Mouse (Mus musculus) heart, embryonic 16.5 days (tissue): ENCODE results near the gene Setd7. TPM values are rescaled to one million over a fixed set of nuclear protein-coding genes. Genes with fewer than 3 reads are reported as not detected.
A peak's percentile ranks its signal among the peaks of the same experiment; 100 is the strongest.

ENCODE experiments used
- ATAC-seq: fragments of 200-750 bp; cut with Nextera tagmentation; replicated peaks from 2 replicates; pipeline ENCODE4 v1.8.0; 2017; ENCODE audit warnings: moderate number of reproducible peaks; ENCODE audit not compliant: insufficient read depth, low FRiP score; ENCODE audit errors: extremely low read depth
- H3K27ac ChIP-seq: fragments of 300-500 bp; sonication (generic); 2 replicates; pipeline ENCODE4 v1.5.1; 2014; ENCODE audit warnings: mild to moderate bottlenecking, low read length, control low read depth, moderate library complexity
- H3K27me3 ChIP-seq: fragments of 300-500 bp; sonication (generic); 2 replicates; pipeline ENCODE4 v1.6.1; 2014; ENCODE audit warnings: low read length, mixed read lengths; ENCODE audit not compliant: control insufficient read depth, insufficient read depth
- H3K36me3 ChIP-seq: fragments of 300-500 bp; sonication (generic); 2 replicates; pipeline ENCODE4 v1.6.1; 2014; ENCODE audit not compliant: control insufficient read depth, insufficient read depth
- H3K4me1 ChIP-seq: fragments of 300-500 bp; sonication (generic); 2 replicates; pipeline ENCODE4 v1.6.1; 2014; ENCODE audit warnings: low read length, mixed read lengths; ENCODE audit not compliant: control insufficient read depth, insufficient read depth
- H3K4me2 ChIP-seq: fragments of 300-500 bp; sonication (generic); 2 replicates; pipeline ENCODE4 v1.6.1; 2014; ENCODE audit warnings: low read depth, mild to moderate bottlenecking, control low read depth, low read length
- H3K4me3 ChIP-seq: fragments of 300-500 bp; sonication (generic); 2 replicates; pipeline ENCODE4 v1.5.1; 2014; ENCODE audit warnings: mild to moderate bottlenecking, control low read depth, low read length
- H3K9ac ChIP-seq: fragments of 300-500 bp; sonication (generic); 2 replicates; pipeline ENCODE4 v1.6.1; 2014; ENCODE audit warnings: low read length, control low read depth
- H3K9me3 ChIP-seq: fragments of 300-500 bp; sonication (generic); replicated peaks from 2 replicates; pipeline ENCODE4 v1.6.1; 2016; ENCODE audit warnings: low read length; ENCODE audit not compliant: control insufficient read depth
- WGBS: fragments of 180-500 bp; shearing (Covaris S2); extraction: QIAGEN DNeasy Blood & Tissue Kit; methylation state at CpG from one replicate; pipeline ENCODE4 v1.1.7; 2014; 5-methylcytosine and 5-hydroxymethylcytosine counted together
- polyA plus RNA-seq: library from polyadenylated mRNA; unstranded; fragments of >200 nt; fragmentation: Nextera tagmentation; extraction: Ambion mirVana; gene quantifications from 2 replicates; pipeline ENCODE4 v1.2.1, GENCODE M21; 2015

Gene Setd7
- 4.5 and 5.0 TPM in 2 replicates for polyA plus RNA-seq

GRCm38 (mm10) chr3:51560511-51561108, at the start of gene Setd7:
Gene Setd7 (minus strand): TSS chr3:51560879.
- Histone ChIP-seq H3K27ac (peak within 1 kb of the TSS; percentile 92), H3K27me3 (no peaks in the 10 kb centered on the region), H3K4me3 (peak within 1 kb of the TSS; percentile 91), H3K4me2 (peak within 1 kb of the TSS; percentile 100), H3K9ac (peak within 1 kb of the TSS; percentile 84), H3K9me3 (no peaks in the 10 kb centered on the region), H3K36me3 (peaks cover 3% of the 10 kb centered on the region; the same call in 1 of the 2 replicates), H3K4me1 (peaks cover 21% of the 10 kb centered on the region)
- ATAC-seq, result peak; percentile 78
- under 1% methylated on average over 42 of the region's 48 CpGs for WGBS

- Histone ChIP-seq H3K36me3 (no peaks in the 10 kb centered on the region), H3K9me3 (no peaks in the 10 kb centered on the region), H3K4me1 (no peaks in the 10 kb centered on the region), H3K4me2 (no peak overlapping the region), H3K4me3 (no peak overlapping the region), H3K27me3 (no peaks in the 10 kb centered on the region), H3K9ac (no peak overlapping the region), H3K27ac (no peak overlapping the region)
- WGBS, result 70% methylated on average over 3 of the region's 3 CpGs
- ATAC-seq, result no peak
These were observed 43.8 kb upstream of the Setd7 start for GRCm38 (mm10) chr3:51604489-51604888.

GRCm38 (mm10) chr3:51603705-51604291, 43.1 kb upstream of the Setd7 start:
- WGBS, result 69% methylated on average over 15 of the region's 15 CpGs
- Histone ChIP-seq H3K27ac (no peak overlapping the region), H3K27me3 (no peaks in the 10 kb centered on the region), H3K9me3 (no peaks in the 10 kb centered on the region), H3K4me3 (no peak overlapping the region), H3K36me3 (no peaks in the 10 kb centered on the region), H3K4me1 (no peaks in the 10 kb centered on the region), H3K9ac (no peak overlapping the region), H3K4me2 (no peak overlapping the region)
- no peak for ATAC-seq

DNA sequence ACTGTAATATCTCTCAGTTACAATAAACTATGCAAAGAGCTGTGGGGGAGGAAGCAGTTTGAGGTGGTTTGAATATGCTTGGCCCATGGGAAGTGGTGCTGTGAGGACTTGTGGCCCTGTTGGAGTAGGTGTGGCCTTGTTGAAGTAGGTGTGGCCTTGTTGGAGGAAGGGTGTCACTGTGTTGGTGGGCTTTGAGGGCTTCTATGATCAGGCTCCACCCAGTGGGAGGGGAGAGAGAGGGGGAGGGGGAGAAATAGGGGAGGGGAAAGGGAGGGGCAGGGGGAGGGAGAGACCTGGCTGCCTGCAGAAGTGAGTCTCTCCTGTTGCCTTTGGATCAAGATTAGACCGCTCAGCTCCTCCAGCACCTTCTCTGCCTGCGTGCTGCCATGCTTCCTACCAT, 40.8 kb upstream of the Setd7 start:
- H3K9ac ChIP-seq, result no peak overlapping the region
- no peaks in the 10 kb centered on the region for H3K4me1 ChIP-seq
- no peak for ATAC-seq
- H3K4me2 ChIP-seq, result no peak overlapping the region
- no peak overlapping the region for H3K4me3 ChIP-seq
- WGBS, result 91% methylated on average over 2 of the region's 2 CpGs
- no peaks in the 10 kb centered on the region for H3K36me3 ChIP-seq
- no peaks in the 10 kb centered on the region for H3K27me3 ChIP-seq
- no peaks in the 10 kb centered on the region for H3K9me3 ChIP-seq
- no peak overlapping the region for H3K27ac ChIP-seq

GRCm38 (mm10) chr3:51600728-51601127, 40.0 kb upstream of the Setd7 start:
- Histone ChIP-seq H3K4me2 (no peak overlapping the region), H3K36me3 (no peaks in the 10 kb centered on the region), H3K27ac (no peak overlapping the region), H3K4me3 (no peak overlapping the region), H3K9ac (no peak overlapping the region), H3K9me3 (no peaks in the 10 kb centered on the region), H3K27me3 (no peaks in the 10 kb centered on the region), H3K4me1 (no peaks in the 10 kb centered on the region)
- no peak for ATAC-seq
- 85% methylated on average over 4 of the region's 4 CpGs for WGBS

DNA sequence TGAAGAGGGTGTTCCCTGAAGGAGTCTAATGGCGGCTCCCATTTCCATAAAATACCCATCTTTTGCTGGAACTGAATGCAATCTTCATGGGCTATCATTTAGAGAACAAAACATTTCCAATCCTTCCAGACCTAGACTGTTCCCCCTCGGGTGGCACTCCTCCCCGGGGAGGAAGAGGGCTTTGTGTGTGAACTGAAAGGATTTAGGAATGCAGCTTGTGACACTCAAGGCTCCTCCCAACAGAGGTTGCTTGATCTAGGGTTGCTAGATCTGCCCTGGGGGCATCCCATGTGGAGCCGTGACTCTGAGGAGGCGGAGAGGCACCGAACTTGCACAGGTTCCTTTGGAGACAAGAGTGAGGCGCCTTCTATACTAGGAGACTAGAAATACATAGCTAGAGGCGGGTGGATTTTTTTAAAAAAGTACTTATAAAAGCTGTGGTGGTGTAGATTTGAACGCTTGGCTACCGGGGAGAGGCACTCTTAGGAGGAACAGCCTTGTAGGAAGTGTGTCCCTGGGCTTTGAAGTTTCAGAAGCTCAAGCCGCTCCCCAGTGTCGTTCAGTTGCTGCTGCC, 38.5 kb upstream of the Setd7 start:
- H3K27me3 ChIP-seq, result no peaks in the 10 kb centered on the region
- no peak for ATAC-seq
- no peak overlapping the region for H3K9ac ChIP-seq
- no peak overlapping the region for H3K27ac ChIP-seq
- no peak overlapping the region for H3K4me3 ChIP-seq
- H3K9me3 ChIP-seq, result no peaks in the 10 kb centered on the region
- H3K36me3 ChIP-seq, result no peaks in the 10 kb centered on the region
- H3K4me1 ChIP-seq, result no peaks in the 10 kb centered on the region
- no peak overlapping the region for H3K4me2 ChIP-seq
- WGBS, result 79% methylated on average over 12 of the region's 12 CpGs

GRCm38 (mm10) chr3:51596538-51596937, 35.9 kb upstream of the Setd7 start:
- Histone ChIP-seq H3K9me3 (no peaks in the 10 kb centered on the region), H3K27me3 (no peaks in the 10 kb centered on the region), H3K27ac (no peak overlapping the region), H3K36me3 (no peaks in the 10 kb centered on the region), H3K4me3 (no peak overlapping the region), H3K9ac (no peak overlapping the region), H3K4me1 (no peaks in the 10 kb centered on the region), H3K4me2 (no peak overlapping the region)
- ATAC-seq, result no peak
- WGBS, result 69% methylated on average over 2 of the region's 2 CpGs

- Histone ChIP-seq H3K4me2 (no peak overlapping the region), H3K9me3 (no peaks in the 10 kb centered on the region), H3K4me1 (no peaks in the 10 kb centered on the region), H3K27me3 (no peaks in the 10 kb centered on the region), H3K27ac (no peak overlapping the region), H3K4me3 (no peak overlapping the region), H3K36me3 (no peaks in the 10 kb centered on the region), H3K9ac (no peak overlapping the region)
- no peak for ATAC-seq
- WGBS, result 57% methylated on average over 1 of the region's 1 CpGs
These were observed 32.8 kb upstream of the Setd7 start for GRCm38 (mm10) chr3:51593506-51593905.

- Histone ChIP-seq H3K27me3 (no peaks in the 10 kb centered on the region), H3K4me1 (no peaks in the 10 kb centered on the region), H3K36me3 (no peaks in the 10 kb centered on the region), H3K9me3 (no peaks in the 10 kb centered on the region), H3K27ac (no peak overlapping the region), H3K4me2 (no peak overlapping the region), H3K9ac (no peak overlapping the region), H3K4me3 (no peak overlapping the region)
- ATAC-seq, result no peak
- 85% methylated on average over 6 of the region's 6 CpGs for WGBS
These were observed 30.9 kb upstream of the Setd7 start for GRCm38 (mm10) chr3:51591591-51591990.
